Mouse (Mus musculus) fibroblast of lung, adult 2 months (primary cell): ENCODE measurements around the gene Mrpl40.
"Not testable (repeated sequence)": the region's sequence is repeated elsewhere in the genome, so short reads cannot be mapped to it uniquely, and the experiment has no call there.

Source experiments
- DNase-seq: peaks from one replicate; pipeline ENCODE4 v3.0.0-alpha.2; 2011; ENCODE audit warnings: low read depth

Gene Mrpl40

GRCm38 (mm10) chr16:18876442-18877308 is at the start of gene Mrpl40, which contains the start of gene Hira:
Gene Mrpl40, minus strand, starts transcription at chr16:18876862.
Gene Hira, plus strand, starts transcription at chr16:18877037.
- DNase-seq, result peak; percentile 78

GRCm38 (mm10) chr16:18921771-18922170 is 45.1 kb upstream of the Mrpl40 start:
- DNase-seq, result no peak

- no peak for DNase-seq
Measured at GRCm38 (mm10) chr16:18916064-18916463, 39.4 kb upstream of the Mrpl40 start.

- DNase-seq, result no peak
Measured at GRCm38 (mm10) chr16:18905648-18906047, 29.0 kb upstream of the Mrpl40 start.

- no peak for DNase-seq
Measured at GRCm38 (mm10) chr16:18896429-18896828, 19.8 kb upstream of the Mrpl40 start.

- no peak for DNase-seq
Measured at GRCm38 (mm10) chr16:18895249-18895648, 18.6 kb upstream of the Mrpl40 start.

GRCm38 (mm10) chr16:18893840-18894372 is 17.2 kb upstream of the Mrpl40 start:
- no peak for DNase-seq

- DNase-seq, result no peak
Measured at GRCm38 (mm10) chr16:18884044-18884443, 7.4 kb upstream of the Mrpl40 start.

- no peak for DNase-seq
Measured at GRCm38 (mm10) chr16:18878091-18878720, 1.5 kb upstream of the Mrpl40 start.

- peak; percentile 41 for DNase-seq
Measured at GRCm38 (mm10) chr16:18877386-18878090, 876 bp upstream of the Mrpl40 start.

GRCm38 (mm10) chr16:18876091-18876441 is 596 bp downstream of the Mrpl40 start:
- peak; percentile 40 for DNase-seq

- DNase-seq, result not testable (repeated sequence)
Measured at GRCm38 (mm10) chr16:18870495-18870894, 6.2 kb downstream of the Mrpl40 start.

GRCm38 (mm10) chr16:18860186-18860585 is 16.5 kb downstream of the Mrpl40 start:
- DNase-seq, result peak; percentile 88

- no peak for DNase-seq
Measured at GRCm38 (mm10) chr16:18858551-18858950, 18.1 kb downstream of the Mrpl40 start.

GRCm38 (mm10) chr16:18849521-18850190 is 27.0 kb downstream of the Mrpl40 start:
- DNase-seq, result not testable (repeated sequence)

- no peak for DNase-seq
Measured at GRCm38 (mm10) chr16:18846301-18846820, 30.3 kb downstream of the Mrpl40 start.

GRCm38 (mm10) chr16:18838346-18838745 is 38.3 kb downstream of the Mrpl40 start:
- no peak for DNase-seq

GRCm38 (mm10) chr16:18836468-18837208 is 40.0 kb downstream of the Mrpl40 start, which contains the start of the genes 2510002D24Rik and Gm28539:
Gene 2510002D24Rik, plus strand, starts transcription at chr16:18836578.
Gene Gm28539, plus strand, starts transcription at chr16:18836584.
- peak; percentile 80 for DNase-seq

GRCm38 (mm10) chr16:18836073-18836467 is 40.6 kb downstream of the Mrpl40 start:
- no peak for DNase-seq

- DNase-seq, result no peak
Measured at GRCm38 (mm10) chr16:18833486-18833885, 43.2 kb downstream of the Mrpl40 start.

- DNase-seq, result no peak
Measured at GRCm38 (mm10) chr16:18829102-18829501, 47.6 kb downstream of the Mrpl40 start.
